Mouse (Mus musculus) MEL (cell line): ENCODE results near the gene Tspan3. TPM values are rescaled to one million over a fixed set of nuclear protein-coding genes. Genes with fewer than 3 reads are reported as not detected.

Experiments
- DNase-seq: peaks from one replicate; pipeline ENCODE4 v3.0.0; 2011; ENCODE audit warnings: low read depth, low spot score
- H3K27ac ChIP-seq: 2 replicates; pipeline ENCODE4 v1.5.1; 2012; ENCODE audit warnings: low read depth, mild to moderate bottlenecking, control low read depth, low read length, moderate library complexity; ENCODE audit not compliant: control insufficient read depth
- H3K27me3 ChIP-seq, 2 experiments: fragments of 150-350 bp in 1 of 2; sonication (generic) in 1 of 2; 2 replicates each; pipeline ENCODE4 v1.6.1; 2012; ENCODE audit warnings: low read length in 2 of 2, mild to moderate bottlenecking in 2 of 2, improper control_type of control experiment in 1 of 2, moderate library complexity in 1 of 2; ENCODE audit not compliant: insufficient read depth in 2 of 2, control insufficient read depth in 1 of 2
- H3K36me3 ChIP-seq, 2 experiments: 2 replicates each; pipeline ENCODE4 v1.6.1; 2012 to 2014; ENCODE audit warnings: low read length in 2 of 2, improper control_type of control experiment in 1 of 2, inconsistent platforms in 1 of 2, mild to moderate bottlenecking in 1 of 2; ENCODE audit not compliant: insufficient read depth in 2 of 2, control insufficient read depth in 1 of 2
- H3K4me1 ChIP-seq, 2 experiments: fragments of 150-350 bp in 1 of 2; sonication (generic) in 1 of 2; 2 replicates each; pipeline ENCODE4 v1.6.1; 2012; ENCODE audit warnings: low read length in 2 of 2, improper control_type of control experiment in 1 of 2, mild to moderate bottlenecking in 1 of 2; ENCODE audit not compliant: insufficient read depth in 2 of 2, control insufficient read depth in 1 of 2
- H3K4me3 ChIP-seq, 2 experiments: fragments of 150-350 bp in 1 of 2; sonication (generic) in 1 of 2; 2 replicates each; pipeline ENCODE4 v1.5.1; 2012; ENCODE audit warnings: low read depth in 2 of 2, low read length in 2 of 2, mild to moderate bottlenecking in 2 of 2, moderate library complexity in 2 of 2, control low read depth in 1 of 2, improper control_type of control experiment in 1 of 2; ENCODE audit not compliant: control insufficient read depth in 1 of 2, insufficient read depth in 1 of 2
- H3K79me2 ChIP-seq: 2 replicates; pipeline ENCODE4 v1.6.1; 2012; ENCODE audit warnings: mild to moderate bottlenecking, low read length, moderate library complexity; ENCODE audit not compliant: control insufficient read depth, poor library complexity, insufficient read depth
- H3K9ac ChIP-seq: 2 replicates; pipeline ENCODE4 v1.6.1; 2012; ENCODE audit warnings: low read depth, mild to moderate bottlenecking, control low read depth, low read length, moderate library complexity; ENCODE audit not compliant: control insufficient read depth, poor library complexity, severe bottlenecking
- H3K9me3 ChIP-seq: fragments of 150-350 bp; sonication (generic); replicated peaks from 2 replicates; pipeline ENCODE4 v1.6.1; 2012; ENCODE audit warnings: mild to moderate bottlenecking, low read length, improper control_type of control experiment, moderate library complexity; ENCODE audit not compliant: insufficient read depth
- CHD2 ChIP-seq: IDR thresholded peaks from 2 replicates; pipeline ENCODE4 v1.6.1; 2011; ENCODE audit warnings: low read length, improper control_type of control experiment
- CTCF ChIP-seq, 3 experiments: IDR thresholded peaks in 2 of 3; conservative IDR thresholded peaks in 1 of 3; 2 replicates each; pipeline ENCODE4 v1.5.1; 2011 to 2012; ENCODE audit warnings: low read length in 3 of 3, low read depth in 2 of 3, mild to moderate bottlenecking in 2 of 3, improper control_type of control experiment in 1 of 3, inconsistent platforms in 1 of 3, mixed read lengths in 1 of 3, moderate library complexity in 1 of 3; ENCODE audit not compliant: control insufficient read depth in 1 of 3, insufficient read depth in 1 of 3, poor library complexity in 1 of 3, severe bottlenecking in 1 of 3
- ELF1 ChIP-seq: IDR thresholded peaks from 2 replicates; pipeline ENCODE4 v1.6.1; 2014; ENCODE audit warnings: low read depth, mild to moderate bottlenecking, inconsistent platforms, low read length, improper control_type of control experiment, moderate library complexity
- EP300 ChIP-seq, 2 experiments: IDR thresholded peaks; 2 replicates each; pipeline ENCODE4 v1.6.1; 2011; ENCODE audit warnings: improper control_type of control experiment in 2 of 2, low read length in 2 of 2, low read depth in 1 of 2, mild to moderate bottlenecking in 1 of 2
- ETS1 ChIP-seq: IDR thresholded peaks from 2 replicates; pipeline ENCODE4 v1.6.1; 2012; ENCODE audit warnings: low read depth, mild to moderate bottlenecking, inconsistent platforms, low read length, improper control_type of control experiment, moderate library complexity
- KAT2A ChIP-seq: conservative IDR thresholded peaks from 2 replicates; pipeline ENCODE4 v1.6.1; 2012; ENCODE audit warnings: low read depth, low read length, improper control_type of control experiment, inconsistent platforms
- MAFK ChIP-seq: IDR thresholded peaks from 2 replicates; pipeline ENCODE4 v1.6.1; 2011; ENCODE audit warnings: low read depth, mild to moderate bottlenecking, low read length, improper control_type of control experiment, borderline replicate concordance
- MAX ChIP-seq: IDR thresholded peaks from 2 replicates; pipeline ENCODE4 v1.6.1; 2011; ENCODE audit warnings: low read length, improper control_type of control experiment
- MEF2A ChIP-seq: IDR thresholded peaks from 2 replicates; pipeline ENCODE4 v1.6.1; 2014; ENCODE audit warnings: low read depth, mild to moderate bottlenecking, inconsistent platforms, low read length, improper control_type of control experiment; ENCODE audit not compliant: poor library complexity, insufficient replicate concordance, severe bottlenecking; ENCODE audit errors: extremely low read depth
- NELFE ChIP-seq: IDR thresholded peaks from 2 replicates; pipeline ENCODE4 v1.6.1; 2011; ENCODE audit warnings: low read depth, low read length, improper control_type of control experiment
- NRF1 ChIP-seq: IDR thresholded peaks from 2 replicates; pipeline ENCODE4 v1.6.1; 2014; ENCODE audit warnings: low read depth, mild to moderate bottlenecking, inconsistent platforms, low read length, improper control_type of control experiment, moderate library complexity; ENCODE audit not compliant: poor library complexity, insufficient read depth, severe bottlenecking
- POLR2AphosphoS2 ChIP-seq: IDR thresholded peaks from 2 replicates; pipeline ENCODE4 v1.6.1; 2011; ENCODE audit warnings: low read length, improper control_type of control experiment
- SIN3A ChIP-seq: IDR thresholded peaks from 2 replicates; pipeline ENCODE4 v1.6.1; 2012; ENCODE audit warnings: low read length, improper control_type of control experiment, inconsistent platforms
- SMC3 ChIP-seq: IDR thresholded peaks from 2 replicates; pipeline ENCODE4 v1.6.1; 2011; ENCODE audit warnings: low read depth, low read length, improper control_type of control experiment
- TBP ChIP-seq: IDR thresholded peaks from 2 replicates; pipeline ENCODE4 v1.8.0; 2011; ENCODE audit warnings: low read depth, low read length, improper control_type of control experiment
- TCF12 ChIP-seq: IDR thresholded peaks from 2 replicates; pipeline ENCODE4 v1.6.1; 2014; ENCODE audit warnings: low read depth, mild to moderate bottlenecking, inconsistent platforms, low read length, improper control_type of control experiment, moderate library complexity
- UBTF ChIP-seq: IDR thresholded peaks from 2 replicates; pipeline ENCODE4 v1.6.1; 2012; ENCODE audit warnings: low read depth, mild to moderate bottlenecking, inconsistent platforms, low read length, improper control_type of control experiment, moderate library complexity, borderline replicate concordance; ENCODE audit not compliant: insufficient read depth
- USF1 ChIP-seq: IDR thresholded peaks from 2 replicates; pipeline ENCODE4 v1.6.1; 2014; ENCODE audit warnings: low read depth, mild to moderate bottlenecking, inconsistent platforms, low read length, improper control_type of control experiment, moderate library complexity
- USF2 ChIP-seq, 2 experiments: IDR thresholded peaks; 2 replicates each; pipeline ENCODE4 v1.6.1; 2011 to 2012; ENCODE audit warnings: improper control_type of control experiment in 2 of 2, low read length in 2 of 2, borderline replicate concordance in 1 of 2, inconsistent platforms in 1 of 2, low read depth in 1 of 2, mild to moderate bottlenecking in 1 of 2; ENCODE audit not compliant: insufficient read depth in 1 of 2
- ZC3H11A ChIP-seq: IDR thresholded peaks from 2 replicates; pipeline ENCODE4 v1.6.1; 2012; ENCODE audit warnings: low read depth, mild to moderate bottlenecking, inconsistent platforms, low read length, improper control_type of control experiment
- ZKSCAN1 ChIP-seq: IDR thresholded peaks from 2 replicates; pipeline ENCODE4 v1.6.1; 2012; ENCODE audit warnings: low read depth, mild to moderate bottlenecking, inconsistent platforms, low read length, improper control_type of control experiment, moderate library complexity
- ZMIZ1 ChIP-seq: IDR thresholded peaks from 2 replicates; pipeline ENCODE4 v1.6.1; 2012; ENCODE audit warnings: low read depth, mild to moderate bottlenecking, inconsistent platforms, low read length, improper control_type of control experiment, moderate library complexity
- polyA plus RNA-seq, 2 experiments: library from polyadenylated mRNA; stranded (reverse) in 1 of 2; unstranded in 1 of 2; fragments of >175 nt in 1 of 2; fragments of >200 nt in 1 of 2; gene quantifications; 2 replicates each; pipeline versions ENCODE4 v1.2.1 to v1.2.4; 2012; ENCODE audit warnings: low replicate concordance in 2 of 2, low read depth in 1 of 2; ENCODE audit not compliant: insufficient read length in 2 of 2, insufficient read depth in 1 of 2, missing spikeins in 1 of 2
- total RNA-seq: library from RNA; depleted of rRNA; stranded (reverse); fragments of 300-350 nt; gene quantifications from 2 replicates; pipeline ENCODE4 v1.2.3, GENCODE M21; 2012

The Tspan3 gene
- total and polyA plus RNA-seq, 3 experiments: 49.5 to 87.3 (median 62.6) TPM

- no peaks in the 10 kb centered on the region for H3K27me3 ChIP-seq
- no peaks in the 10 kb centered on the region for H3K9me3 ChIP-seq
- DNase-seq: no peak
- H3K27ac ChIP-seq: no peak overlapping the region
- peaks cover 0 to 2% of the 10 kb centered on the region in 2 experiments; a peak in 1 of 4 replicates for H3K36me3 ChIP-seq
- H3K4me1 ChIP-seq: peaks cover 0 to 8% of the 10 kb centered on the region in 2 experiments; a peak in 2 of 4 replicates
- no peaks in the 10 kb centered on the region for H3K79me2 ChIP-seq
- TF ChIP-seq MEF2A (no peak), CHD2 (no peak), MAFK (no peak), POLR2AphosphoS2 (no peak), EP300 (IDR thresholded peaks at IDR 0.05; ENCODE audit: low read depth in 1 of 2, low read length in 2 of 2) (no peak), KAT2A (no peak), SMC3 (no peak), MAX (no peak), ZKSCAN1 (no peak), TCF12 (no peak), NRF1 (no peak), NELFE (no peak), UBTF (no peak)
- TF ChIP-seq, all 39 proteins: peak for 0
- H3K4me3 ChIP-seq: no peak overlapping the region
- H3K9ac ChIP-seq: no peak overlapping the region
Measured at GRCm38 (mm10) chr9:56107527-56107926, 57.8 kb downstream of the Tspan3 start.

GRCm38 (mm10) chr9:56106274-56107072 is 58.8 kb downstream of the Tspan3 start:
- no peak for DNase-seq
- no peak overlapping the region for H3K9ac ChIP-seq
- H3K4me1 ChIP-seq: peaks cover 0 to 8% of the 10 kb centered on the region in 2 experiments; a peak in 2 of 4 replicates
- peaks cover 0 to 2% of the 10 kb centered on the region in 2 experiments; a peak in 1 of 4 replicates for H3K36me3 ChIP-seq
- no peaks in the 10 kb centered on the region for H3K27me3 ChIP-seq
- H3K9me3 ChIP-seq: no peaks in the 10 kb centered on the region
- H3K27ac ChIP-seq: no peak overlapping the region
- TF ChIP-seq CTCF (IDR thresholded peaks at IDR 0.05 in 2 of 3, conservative IDR thresholded peaks at IDR 0.05 in 1 of 3; ENCODE audit: control insufficient read depth in 1 of 3, insufficient read depth in 1 of 3, low read depth in 2 of 3, low read length in 3 of 3, poor library complexity in 1 of 3, severe bottlenecking in 1 of 3) (no peak), SMC3 (no peak), ELF1 (no peak), ETS1 (no peak), TBP (no peak), USF2 (IDR thresholded peaks at IDR 0.05; ENCODE audit: borderline replicate concordance in 1 of 2, insufficient read depth in 1 of 2, low read depth in 1 of 2, low read length in 2 of 2) (no peak), SIN3A (no peak), MEF2A (no peak), ZMIZ1 (no peak), EP300 (IDR thresholded peaks at IDR 0.05; ENCODE audit: low read depth in 1 of 2, low read length in 2 of 2) (no peak), USF1 (no peak), ZKSCAN1 (no peak), ZC3H11A (no peak), MAX (no peak), TCF12 (no peak)
- H3K79me2 ChIP-seq: no peaks in the 10 kb centered on the region
- H3K4me3 ChIP-seq: no peak overlapping the region
